Mouse (Mus musculus): ENCODE measurements at regions not wholly inside any gene's neighbourhood (a gene's known extent, or its start where the extent isn't known, plus 50 kb on each side); places are given as distances from the start of the nearest gene placed in this dataset.

DNA sequence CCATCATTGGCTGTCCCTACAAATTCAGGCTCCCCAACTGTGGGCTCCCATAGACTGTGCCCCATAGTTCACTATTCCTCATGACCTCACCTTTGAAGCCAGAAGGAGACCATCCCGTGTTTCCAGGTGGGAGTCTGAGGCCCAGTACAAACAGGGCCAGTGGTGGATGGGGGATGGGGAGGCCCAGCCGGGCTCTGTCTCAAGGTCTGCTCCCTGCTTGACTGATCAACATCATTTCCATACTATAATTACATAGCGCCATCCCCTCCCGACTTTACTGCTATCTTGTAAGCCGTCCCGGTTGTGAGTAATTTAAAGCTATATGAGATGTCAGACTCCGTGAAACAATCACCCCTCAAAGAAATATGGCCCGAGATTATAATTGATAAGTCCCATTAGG lies 252.3 kb downstream of the Gm26897 start:
- 75% methylated on average over 8 of the region's 8 CpGs for WGBS
- Histone ChIP-seq H3K27me3 (replicated peaks; ENCODE audit: control insufficient read depth, insufficient read depth, low read length) (no peaks in the 10 kb centered on the region), H3K4me2 (ENCODE audit: low read depth, low read length) (no peak overlapping the region), H3K36me3 (ENCODE audit: control insufficient read depth, insufficient read depth, low read length) (no peaks in the 10 kb centered on the region), H3K9me3 (ENCODE audit: control insufficient read depth, low read length) (no peaks in the 10 kb centered on the region), H3K9ac (ENCODE audit: low read depth, low read length) (no peak overlapping the region), H3K4me3 (ENCODE audit: low read depth, low read length) (no peak overlapping the region), H3K27ac (replicated peaks; ENCODE audit: low read depth, low read length) (no peak overlapping the region), H3K4me1 (ENCODE audit: control insufficient read depth, insufficient read depth, low read length) (no peaks in the 10 kb centered on the region)
- ATAC-seq (ENCODE audit: low read depth) (no peak), DNase-seq (ENCODE audit: low spot score) (no peak)

GRCm38 (mm10) chr5:111987036-111987435 lies 253.3 kb downstream of the Gm26897 start:
- H3K4me1 ChIP-seq (ENCODE audit: control insufficient read depth, insufficient read depth, low read length): no peaks in the 10 kb centered on the region
- H3K4me2 ChIP-seq (ENCODE audit: low read depth, low read length): no peak overlapping the region
- no peak overlapping the region for H3K4me3 ChIP-seq (ENCODE audit: low read depth, low read length)
- no peaks in the 10 kb centered on the region for H3K9me3 ChIP-seq (ENCODE audit: control insufficient read depth, low read length)
- 53% methylated on average over 6 of the region's 6 CpGs for WGBS
- no peak for ATAC-seq (ENCODE audit: low read depth)
- no peak overlapping the region for H3K27ac ChIP-seq (replicated peaks; ENCODE audit: low read depth, low read length)
- no peaks in the 10 kb centered on the region for H3K36me3 ChIP-seq (ENCODE audit: control insufficient read depth, insufficient read depth, low read length)
- H3K9ac ChIP-seq (ENCODE audit: low read depth, low read length): no peak overlapping the region
- peak; percentile 38 for DNase-seq (ENCODE audit: low spot score)
- no peaks in the 10 kb centered on the region for H3K27me3 ChIP-seq (replicated peaks; ENCODE audit: control insufficient read depth, insufficient read depth, low read length)

DNA sequence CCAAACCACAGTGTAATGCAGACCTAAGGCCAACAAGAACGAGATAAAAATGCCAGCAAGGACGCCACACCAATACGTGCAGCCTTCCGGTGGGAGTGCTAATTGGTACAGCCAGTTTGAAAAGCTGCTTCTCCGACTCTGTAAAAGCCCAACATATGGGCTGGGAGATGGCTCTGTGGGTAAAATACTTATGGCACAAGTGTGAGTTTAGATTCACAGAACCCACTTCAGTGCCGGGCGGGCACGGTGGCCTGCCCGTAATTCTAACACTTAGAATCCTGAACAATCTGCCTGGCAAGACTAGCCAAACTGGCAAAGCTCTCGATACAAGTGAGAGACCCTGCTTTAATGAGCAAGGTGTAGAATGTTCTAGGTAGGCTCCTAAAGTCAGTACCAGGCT lies 258.1 kb downstream of the Gm26897 start:
- H3K9ac ChIP-seq (ENCODE audit: low read depth, low read length): no peak overlapping the region
- no peak for DNase-seq (ENCODE audit: low spot score)
- no peaks in the 10 kb centered on the region for H3K27me3 ChIP-seq (replicated peaks; ENCODE audit: control insufficient read depth, insufficient read depth, low read length)
- ATAC-seq (ENCODE audit: low read depth): no peak
- no peaks in the 10 kb centered on the region for H3K9me3 ChIP-seq (ENCODE audit: control insufficient read depth, low read length)
- no peak overlapping the region for H3K27ac ChIP-seq (replicated peaks; ENCODE audit: low read depth, low read length)
- no peak overlapping the region for H3K4me3 ChIP-seq (ENCODE audit: low read depth, low read length)
- H3K4me2 ChIP-seq (ENCODE audit: low read depth, low read length): no peak overlapping the region
- no peaks in the 10 kb centered on the region for H3K4me1 ChIP-seq (ENCODE audit: control insufficient read depth, insufficient read depth, low read length)
- WGBS: 84% methylated on average over 10 of the region's 10 CpGs
- no peaks in the 10 kb centered on the region for H3K36me3 ChIP-seq (ENCODE audit: control insufficient read depth, insufficient read depth, low read length)

- 47% methylated on average over 7 of the region's 7 CpGs for whole genome bisulfite sequencing
- no peak for DNase-seq (ENCODE audit: low spot score)
- no peak overlapping the region for H3K4me2 ChIP-seq (ENCODE audit: low read depth, low read length)
These were observed 259.1 kb downstream of the Cryba4 start for GRCm38 (mm10) chr5:111993221-111993620.

DNA sequence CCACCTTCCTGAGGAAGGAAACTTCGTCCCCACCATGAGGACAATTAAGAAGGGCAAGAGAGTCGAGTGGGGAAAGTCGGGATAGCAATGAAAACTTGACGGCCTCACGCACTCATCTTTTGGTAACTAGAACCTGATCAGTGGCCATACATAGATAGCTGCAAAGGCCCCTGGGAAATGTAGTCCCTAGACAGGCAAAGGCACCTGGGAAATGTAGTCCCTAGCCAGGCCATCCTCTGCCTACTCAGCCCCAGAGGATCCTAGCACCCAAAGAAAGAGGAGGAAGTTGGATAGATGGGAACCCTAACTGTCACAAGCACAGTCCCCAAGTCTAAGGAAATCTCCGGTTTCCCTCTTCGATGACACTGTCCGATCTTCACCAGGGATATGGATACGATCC lies 258.4 kb downstream of the Cryba4 start:
- H3K4me3 ChIP-seq (ENCODE audit: low read depth, low read length): no peak overlapping the region
- H3K9me3 ChIP-seq (ENCODE audit: control insufficient read depth, low read length): no peaks in the 10 kb centered on the region
- ATAC-seq (ENCODE audit: low read depth): no peak
- no peaks in the 10 kb centered on the region for H3K36me3 ChIP-seq (ENCODE audit: control insufficient read depth, insufficient read depth, low read length)
- no peak for DNase-seq (ENCODE audit: low spot score)
- H3K27ac ChIP-seq (replicated peaks; ENCODE audit: low read depth, low read length): no peak overlapping the region
- H3K9ac ChIP-seq (ENCODE audit: low read depth, low read length): no peak overlapping the region
- no peaks in the 10 kb centered on the region for H3K4me1 ChIP-seq (ENCODE audit: control insufficient read depth, insufficient read depth, low read length)
- no peaks in the 10 kb centered on the region for H3K27me3 ChIP-seq (replicated peaks; ENCODE audit: control insufficient read depth, insufficient read depth, low read length)
- WGBS: 71% methylated on average over 9 of the region's 9 CpGs
- no peak overlapping the region for H3K4me2 ChIP-seq (ENCODE audit: low read depth, low read length)

More at GRCm38 (mm10) chr5:111993221-111993620, 259.1 kb downstream of the Cryba4 start:
- H3K27ac ChIP-seq (replicated peaks; ENCODE audit: low read depth, low read length): no peak overlapping the region
- ATAC-seq (ENCODE audit: low read depth): no peak
- no peaks in the 10 kb centered on the region for H3K4me1 ChIP-seq (ENCODE audit: control insufficient read depth, insufficient read depth, low read length)
- H3K27me3 ChIP-seq (replicated peaks; ENCODE audit: control insufficient read depth, insufficient read depth, low read length): no peaks in the 10 kb centered on the region
- no peaks in the 10 kb centered on the region for H3K36me3 ChIP-seq (ENCODE audit: control insufficient read depth, insufficient read depth, low read length)
- H3K9ac ChIP-seq (ENCODE audit: low read depth, low read length): no peak overlapping the region
- no peaks in the 10 kb centered on the region for H3K9me3 ChIP-seq (ENCODE audit: control insufficient read depth, low read length)
- no peak overlapping the region for H3K4me3 ChIP-seq (ENCODE audit: low read depth, low read length)

GRCm38 (mm10) chr5:111996806-111997205 lies 255.5 kb downstream of the Cryba4 start:
- WGBS: 68% methylated on average over 3 of the region's 3 CpGs
- H3K27ac ChIP-seq (replicated peaks; ENCODE audit: low read depth, low read length): no peak overlapping the region
- no peaks in the 10 kb centered on the region for H3K9me3 ChIP-seq (ENCODE audit: control insufficient read depth, low read length)
- no peaks in the 10 kb centered on the region for H3K4me1 ChIP-seq (ENCODE audit: control insufficient read depth, insufficient read depth, low read length)
- H3K27me3 ChIP-seq (replicated peaks; ENCODE audit: control insufficient read depth, insufficient read depth, low read length): no peaks in the 10 kb centered on the region
- DNase-seq (ENCODE audit: low spot score): no peak
- no peaks in the 10 kb centered on the region for H3K36me3 ChIP-seq (ENCODE audit: control insufficient read depth, insufficient read depth, low read length)
- H3K4me2 ChIP-seq (ENCODE audit: low read depth, low read length): no peak overlapping the region
- no peak overlapping the region for H3K4me3 ChIP-seq (ENCODE audit: low read depth, low read length)
- no peak overlapping the region for H3K9ac ChIP-seq (ENCODE audit: low read depth, low read length)
- ATAC-seq (ENCODE audit: low read depth): no peak

DNA sequence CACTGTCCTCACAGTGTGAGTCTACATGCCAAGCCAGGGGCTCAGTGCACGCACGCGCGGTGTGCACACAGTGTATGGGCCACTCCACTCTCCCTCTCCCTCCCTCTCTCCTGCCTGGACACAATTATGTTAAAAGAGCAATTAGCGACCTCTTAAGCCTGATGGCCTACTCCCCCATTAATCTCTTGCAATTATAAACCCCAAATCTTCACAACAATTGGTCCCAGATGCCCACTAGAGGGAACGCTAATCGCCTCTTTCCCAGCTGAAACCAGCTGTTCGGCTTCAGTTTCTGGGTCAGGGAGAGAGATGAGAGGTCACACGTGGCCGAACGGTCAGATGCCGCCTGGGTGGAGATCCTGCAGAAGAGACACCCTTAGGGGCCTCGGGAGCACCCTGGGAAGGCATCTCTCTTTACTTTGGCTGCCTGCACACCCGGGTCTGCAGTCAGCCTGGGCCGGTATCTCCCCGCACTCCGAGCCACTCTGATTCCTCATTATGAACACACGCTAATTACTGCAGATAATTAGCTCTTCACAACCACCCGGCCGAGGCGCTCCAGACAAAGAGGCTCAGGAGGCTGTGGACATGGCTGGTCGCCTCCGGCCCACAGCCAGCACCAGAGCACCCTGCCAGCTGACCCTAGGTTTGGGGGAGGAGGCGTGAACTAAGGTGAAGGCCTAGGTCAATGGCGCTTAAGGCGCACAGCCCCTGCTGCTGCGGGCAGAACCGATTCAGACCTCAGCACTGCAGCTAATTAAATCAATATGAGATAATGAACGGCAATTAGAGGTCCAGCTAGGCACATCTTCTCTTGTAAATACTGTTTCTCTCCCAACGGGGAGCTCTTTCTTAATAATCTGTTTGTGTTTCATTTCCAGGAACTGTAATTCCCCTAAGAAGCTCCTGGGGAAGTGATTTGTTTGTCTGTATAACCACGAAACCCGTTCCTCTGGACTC lies 250.3 kb downstream of the Cryba4 start:
- H3K27me3 ChIP-seq (replicated peaks; ENCODE audit: control insufficient read depth, insufficient read depth, low read length): no peaks in the 10 kb centered on the region
- peak; percentile 79; the same call in 1 of the 2 replicates for ATAC-seq (ENCODE audit: low read depth)
- DNase-seq (ENCODE audit: low spot score): peak; percentile 66
- peaks cover 5% of the 10 kb centered on the region; the same call in 1 of the 2 replicates for H3K4me1 ChIP-seq (ENCODE audit: control insufficient read depth, insufficient read depth, low read length)
- no peak overlapping the region for H3K4me2 ChIP-seq (ENCODE audit: low read depth, low read length)
- no peak overlapping the region for H3K9ac ChIP-seq (ENCODE audit: low read depth, low read length)
- 15% methylated on average over 32 of the region's 32 CpGs for WGBS
- no peak overlapping the region for H3K4me3 ChIP-seq (ENCODE audit: low read depth, low read length)
- H3K9me3 ChIP-seq (ENCODE audit: control insufficient read depth, low read length): peaks cover 6% of the 10 kb centered on the region; the same call in 1 of the 2 replicates
- H3K27ac ChIP-seq (replicated peaks; ENCODE audit: low read depth, low read length): no peak overlapping the region
- H3K36me3 ChIP-seq (ENCODE audit: control insufficient read depth, insufficient read depth, low read length): no peaks in the 10 kb centered on the region

GRCm38 (mm10) chr5:112002856-112003660 lies 249.3 kb downstream of the Cryba4 start:
- WGBS: 40% methylated on average over 12 of the region's 12 CpGs
- H3K9me3 ChIP-seq (ENCODE audit: control insufficient read depth, low read length): peaks cover 8% of the 10 kb centered on the region; the same call in 1 of the 2 replicates
- peaks cover 5% of the 10 kb centered on the region; the same call in 1 of the 2 replicates for H3K4me1 ChIP-seq (ENCODE audit: control insufficient read depth, insufficient read depth, low read length)
- no peak for DNase-seq (ENCODE audit: low spot score)
- H3K9ac ChIP-seq (ENCODE audit: low read depth, low read length): no peak overlapping the region
- no peak overlapping the region for H3K4me2 ChIP-seq (ENCODE audit: low read depth, low read length)
- no peak overlapping the region for H3K4me3 ChIP-seq (ENCODE audit: low read depth, low read length)
- no peak overlapping the region for H3K27ac ChIP-seq (replicated peaks; ENCODE audit: low read depth, low read length)
- no peak for ATAC-seq (ENCODE audit: low read depth)
- H3K27me3 ChIP-seq (replicated peaks; ENCODE audit: control insufficient read depth, insufficient read depth, low read length): no peaks in the 10 kb centered on the region
- H3K36me3 ChIP-seq (ENCODE audit: control insufficient read depth, insufficient read depth, low read length): no peaks in the 10 kb centered on the region
